Mouse (Mus musculus) forebrain, embryonic 12.5 days (tissue): Measurements from ENCODE around the gene Gm49711. TPM values are rescaled to one million over a fixed set of nuclear protein-coding genes. Genes with fewer than 3 reads are reported as not detected.

Experiments
- ATAC-seq: fragments of 200-750 bp; cut with Nextera tagmentation; 2 replicates; pipeline ENCODE4 v1.8.0; 2017; ENCODE audit warnings: moderate TSS enrichment; ENCODE audit not compliant: low FRiP score
- H3K27ac ChIP-seq: fragments of 300-500 bp; sonication (generic); 2 replicates; pipeline ENCODE4 v1.5.1; 2016; ENCODE audit warnings: mild to moderate bottlenecking
- H3K27me3 ChIP-seq: fragments of 300-500 bp; sonication (generic); 2 replicates; pipeline ENCODE4 v1.6.1; 2016; ENCODE audit warnings: mild to moderate bottlenecking
- H3K36me3 ChIP-seq: fragments of 300-500 bp; sonication (generic); replicated peaks from 2 replicates; pipeline ENCODE4 v1.6.1; 2016; ENCODE audit warnings: mild to moderate bottlenecking
- H3K4me1 ChIP-seq: fragments of 300-500 bp; sonication (generic); 2 replicates; pipeline ENCODE4 v1.6.1; 2016
- H3K4me2 ChIP-seq: fragments of 300-500 bp; sonication (generic); 2 replicates; pipeline ENCODE4 v1.6.1; 2016; ENCODE audit warnings: mild to moderate bottlenecking, moderate library complexity
- H3K4me3 ChIP-seq: fragments of 300-500 bp; sonication (generic); replicated peaks from 2 replicates; pipeline ENCODE4 v1.5.1; 2016; ENCODE audit warnings: mild to moderate bottlenecking
- H3K9ac ChIP-seq: fragments of 300-500 bp; sonication (generic); 2 replicates; pipeline ENCODE4 v1.6.1; 2016; ENCODE audit warnings: mild to moderate bottlenecking
- H3K9me3 ChIP-seq: fragments of 300-500 bp; sonication (generic); 2 replicates; pipeline ENCODE4 v1.6.1; 2016
- WGBS: fragments of 180-500 bp; shearing (Covaris S2); methylation state at CpG from one replicate; pipeline ENCODE4 v1.1.7; 2016; 5-methylcytosine and 5-hydroxymethylcytosine counted together
- polyA plus RNA-seq: library from polyadenylated mRNA; unstranded; fragments of >200 nt; fragmentation: Nextera tagmentation; extraction: Ambion mirVana; gene quantifications from 2 replicates; pipeline ENCODE4 v1.2.1, GENCODE M21; 2016

Gene Gm49711
- polyA plus RNA-seq, 1 experiment from 2014 or later: 0.29 TPM

DNA sequence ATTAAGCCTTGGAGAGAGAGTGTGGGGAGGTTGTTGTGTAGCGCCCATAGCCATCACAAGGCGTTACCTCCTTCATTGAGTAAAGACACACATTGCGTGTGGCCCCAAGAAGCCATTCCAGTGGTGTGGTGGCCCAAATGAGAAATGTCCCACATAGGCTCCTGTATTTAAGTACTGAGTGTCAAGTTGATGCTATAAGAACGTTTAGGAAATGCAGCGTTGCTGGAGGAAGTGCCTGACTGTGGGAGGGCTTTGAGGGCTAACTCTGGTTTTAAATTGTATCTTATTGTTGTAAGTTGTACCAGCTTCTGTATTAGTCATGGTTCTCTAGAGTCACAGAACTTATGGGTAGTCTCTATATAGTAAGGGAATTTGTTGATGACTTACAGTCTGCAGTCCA, 49.2 kb downstream of the Gm49711 start:
- Histone ChIP-seq H3K4me2 (no peak overlapping the region), H3K36me3 (peaks cover 2% of the 10 kb centered on the region; the same call in 1 of the 2 replicates), H3K4me3 (no peak overlapping the region), H3K27me3 (no peaks in the 10 kb centered on the region), H3K9me3 (no peaks in the 10 kb centered on the region), H3K9ac (no peak overlapping the region), H3K4me1 (peaks cover 11% of the 10 kb centered on the region), H3K27ac (no peak overlapping the region)
- no peak for ATAC-seq
- 94% methylated on average over 5 of the region's 5 CpGs for WGBS

- H3K4me1 ChIP-seq: peaks cover 31% of the 10 kb centered on the region
- peaks cover 9% of the 10 kb centered on the region for H3K36me3 ChIP-seq
- peak overlapping the region; percentile 43; the same call in 1 of the 2 replicates for H3K27ac ChIP-seq
- no peak overlapping the region for H3K4me2 ChIP-seq
- H3K4me3 ChIP-seq: no peak overlapping the region
- 79% methylated on average over 5 of the region's 5 CpGs for WGBS
- ATAC-seq: no peak
- H3K27me3 ChIP-seq: no peaks in the 10 kb centered on the region
- H3K9ac ChIP-seq: no peak overlapping the region
- no peaks in the 10 kb centered on the region for H3K9me3 ChIP-seq
Measured at GRCm38 (mm10) chr16:92114706-92115241, 56.7 kb downstream of the Gm49711 start.

- 33% methylated on average over 20 of the region's 20 CpGs for WGBS
- Histone ChIP-seq H3K4me3 (no peak overlapping the region), H3K36me3 (peaks cover 9% of the 10 kb centered on the region), H3K4me1 (peaks cover 31% of the 10 kb centered on the region), H3K27ac (peak overlapping the region; percentile 43), H3K27me3 (no peaks in the 10 kb centered on the region), H3K9ac (peak overlapping the region; percentile 25; the same call in 1 of the 2 replicates), H3K4me2 (peak overlapping the region; percentile 15), H3K9me3 (no peaks in the 10 kb centered on the region)
- peak; percentile 71 for ATAC-seq
Measured at GRCm38 (mm10) chr16:92115611-92116421, 57.7 kb downstream of the Gm49711 start.

GRCm38 (mm10) chr16:92117337-92118209, 59.5 kb downstream of the Gm49711 start:
- Histone ChIP-seq H3K4me1 (peaks cover 37% of the 10 kb centered on the region), H3K27ac (no peak overlapping the region), H3K9ac (no peak overlapping the region), H3K4me2 (no peak overlapping the region), H3K4me3 (no peak overlapping the region), H3K9me3 (no peaks in the 10 kb centered on the region), H3K36me3 (peaks cover 4% of the 10 kb centered on the region), H3K27me3 (no peaks in the 10 kb centered on the region)
- 70% methylated on average over 9 of the region's 9 CpGs for WGBS
- ATAC-seq: no peak

DNA sequence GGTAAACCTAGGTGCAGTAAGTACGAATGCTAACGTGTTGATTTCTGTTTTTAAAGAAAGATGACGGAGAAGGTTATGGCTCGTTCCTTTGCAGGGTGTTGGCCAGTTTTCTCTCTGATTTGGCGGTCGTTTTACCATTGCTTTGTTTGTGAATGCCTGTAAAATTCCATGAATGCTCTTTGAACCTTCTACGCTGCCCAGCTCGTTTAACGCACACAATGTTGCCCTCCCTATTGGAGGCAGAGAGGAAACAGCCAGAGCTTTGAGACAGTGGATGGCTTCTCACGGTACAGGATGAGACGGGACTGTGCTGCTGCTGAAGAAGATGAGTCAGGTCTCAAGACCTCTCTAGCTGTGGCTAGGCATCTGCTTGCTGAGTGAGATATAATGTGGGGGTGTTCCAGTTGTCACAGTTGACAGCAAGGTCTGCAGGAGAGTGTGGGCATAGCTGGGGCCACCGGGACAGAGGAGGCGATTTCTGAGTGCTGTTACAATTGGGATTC, 60.9 kb downstream of the Gm49711 start:
- H3K9me3 ChIP-seq: peaks cover 4% of the 10 kb centered on the region; the same call in 1 of the 2 replicates
- H3K27ac ChIP-seq: no peak overlapping the region
- no peak overlapping the region for H3K4me2 ChIP-seq
- H3K36me3 ChIP-seq: no peaks in the 10 kb centered on the region
- WGBS: 67% methylated on average over 13 of the region's 13 CpGs
- no peak for ATAC-seq
- H3K27me3 ChIP-seq: no peaks in the 10 kb centered on the region
- peaks cover 37% of the 10 kb centered on the region for H3K4me1 ChIP-seq
- no peak overlapping the region for H3K9ac ChIP-seq
- H3K4me3 ChIP-seq: no peak overlapping the region

DNA sequence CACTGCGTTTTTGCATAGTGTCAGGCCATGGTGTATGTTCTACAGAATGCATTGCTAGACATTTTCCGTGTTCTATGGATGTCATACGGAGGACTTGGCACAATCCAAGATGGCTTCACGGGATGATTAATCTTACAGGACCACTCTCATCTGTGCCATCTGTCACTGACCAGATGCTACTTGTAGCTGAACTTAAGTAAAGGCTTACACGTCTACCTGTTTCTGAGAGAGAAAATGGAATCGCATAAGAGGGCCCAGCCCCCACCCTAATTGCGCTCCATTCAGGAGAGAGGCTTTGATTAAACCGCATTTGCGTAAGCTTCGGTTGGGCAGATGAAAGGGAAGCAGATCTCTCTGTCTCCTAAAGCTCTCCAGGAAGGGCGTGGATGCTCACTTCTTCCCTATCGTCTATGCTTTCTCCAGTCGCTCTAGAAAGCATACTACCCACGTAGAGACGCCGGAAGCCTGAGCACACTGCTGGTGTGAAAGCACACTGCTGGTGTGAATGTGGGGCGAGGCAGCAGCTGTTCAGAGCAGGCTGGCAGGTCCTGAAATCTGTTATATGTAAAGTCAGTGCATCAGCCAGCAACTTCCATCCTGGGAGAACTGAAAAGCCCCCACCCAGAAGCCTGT, 62.9 kb downstream of the Gm49711 start:
- ATAC-seq: no peak
- Histone ChIP-seq H3K4me2 (no peak overlapping the region), H3K4me1 (peaks cover 22% of the 10 kb centered on the region), H3K4me3 (no peak overlapping the region), H3K9me3 (peaks cover 9% of the 10 kb centered on the region; the same call in 1 of the 2 replicates), H3K9ac (no peak overlapping the region), H3K36me3 (no peaks in the 10 kb centered on the region), H3K27me3 (no peaks in the 10 kb centered on the region), H3K27ac (no peak overlapping the region)
- 54% methylated on average over 17 of the region's 17 CpGs for WGBS

DNA sequence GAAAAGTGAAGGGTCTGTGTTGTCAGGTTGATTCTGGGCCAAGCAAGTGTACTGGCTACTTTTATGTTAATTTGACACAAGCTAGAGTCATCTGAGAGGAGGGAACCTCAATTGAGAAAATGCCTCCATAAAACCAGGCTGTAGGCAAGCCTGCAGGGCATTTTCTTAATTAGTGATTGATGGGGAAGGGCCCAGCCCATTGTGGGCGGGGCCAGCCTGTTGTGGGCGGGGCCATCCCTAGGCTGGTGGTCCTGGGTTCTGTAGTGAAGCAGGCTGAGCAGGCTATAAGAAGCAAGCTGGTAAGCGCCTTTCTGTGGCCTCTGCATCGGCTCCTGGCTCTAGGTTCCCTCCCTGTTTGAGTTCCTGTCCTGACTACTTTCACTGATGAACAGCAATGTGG, 69.1 kb downstream of the Gm49711 start:
- no peaks in the 10 kb centered on the region for H3K27me3 ChIP-seq
- H3K4me1 ChIP-seq: no peaks in the 10 kb centered on the region

GRCm38 (mm10) chr16:92127666-92128065, 69.5 kb downstream of the Gm49711 start:
- H3K36me3 ChIP-seq: no peaks in the 10 kb centered on the region
- H3K4me2 ChIP-seq: no peak overlapping the region
- no peak overlapping the region for H3K4me3 ChIP-seq
- no peaks in the 10 kb centered on the region for H3K27me3 ChIP-seq
- WGBS: 84% methylated on average over 5 of the region's 5 CpGs
- H3K9ac ChIP-seq: no peak overlapping the region
- H3K4me1 ChIP-seq: no peaks in the 10 kb centered on the region
- no peak overlapping the region for H3K27ac ChIP-seq
- ATAC-seq: no peak
- peaks cover 9% of the 10 kb centered on the region; the same call in 1 of the 2 replicates for H3K9me3 ChIP-seq

More for the DNA sequence above, 69.1 kb downstream of the Gm49711 start:
- Histone ChIP-seq H3K9ac (no peak overlapping the region), H3K4me2 (no peak overlapping the region), H3K27ac (no peak overlapping the region), H3K9me3 (peaks cover 9% of the 10 kb centered on the region; the same call in 1 of the 2 replicates), H3K4me3 (no peak overlapping the region), H3K36me3 (no peaks in the 10 kb centered on the region)
- 57% methylated on average over 4 of the region's 4 CpGs for WGBS
- no peak for ATAC-seq

- H3K4me1 ChIP-seq: no peaks in the 10 kb centered on the region
- H3K4me3 ChIP-seq: no peak overlapping the region
- no peak overlapping the region for H3K9ac ChIP-seq
- no peaks in the 10 kb centered on the region; the same call in 1 of the 2 replicates for H3K9me3 ChIP-seq
- H3K4me2 ChIP-seq: no peak overlapping the region
- no peaks in the 10 kb centered on the region for H3K27me3 ChIP-seq
- no peak for ATAC-seq
- no peak overlapping the region for H3K27ac ChIP-seq
- 92% methylated on average over 8 of the region's 8 CpGs for WGBS
- no peaks in the 10 kb centered on the region for H3K36me3 ChIP-seq
Measured at GRCm38 (mm10) chr16:92129843-92130242, 71.7 kb downstream of the Gm49711 start.

DNA sequence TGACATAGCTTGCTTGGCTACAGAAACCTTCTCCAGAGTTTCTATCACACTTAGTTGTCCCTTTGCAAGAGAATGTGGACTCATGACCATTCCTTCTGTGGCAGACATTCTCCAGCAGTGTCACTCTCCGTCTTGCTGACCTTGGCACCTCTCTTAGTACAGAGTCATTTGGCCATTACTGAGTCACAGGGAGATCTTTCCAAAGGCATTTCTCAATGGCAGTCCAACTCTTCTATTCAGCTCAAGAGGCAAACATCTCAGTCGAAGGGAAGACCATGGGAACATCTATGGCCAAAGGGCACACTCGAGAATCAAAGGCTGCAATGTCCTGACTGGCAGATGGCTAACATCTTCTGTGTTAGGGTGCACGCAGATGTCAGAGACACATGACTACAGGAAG, 74.4 kb downstream of the Gm49711 start:
- Histone ChIP-seq H3K9me3 (no peaks in the 10 kb centered on the region), H3K4me2 (no peak overlapping the region), H3K4me1 (no peaks in the 10 kb centered on the region), H3K9ac (no peak overlapping the region), H3K27me3 (no peaks in the 10 kb centered on the region), H3K36me3 (no peaks in the 10 kb centered on the region), H3K4me3 (no peak overlapping the region), H3K27ac (no peak overlapping the region)
- whole genome bisulfite sequencing: 89% methylated on average over 4 of the region's 4 CpGs
- ATAC-seq: no peak

DNA sequence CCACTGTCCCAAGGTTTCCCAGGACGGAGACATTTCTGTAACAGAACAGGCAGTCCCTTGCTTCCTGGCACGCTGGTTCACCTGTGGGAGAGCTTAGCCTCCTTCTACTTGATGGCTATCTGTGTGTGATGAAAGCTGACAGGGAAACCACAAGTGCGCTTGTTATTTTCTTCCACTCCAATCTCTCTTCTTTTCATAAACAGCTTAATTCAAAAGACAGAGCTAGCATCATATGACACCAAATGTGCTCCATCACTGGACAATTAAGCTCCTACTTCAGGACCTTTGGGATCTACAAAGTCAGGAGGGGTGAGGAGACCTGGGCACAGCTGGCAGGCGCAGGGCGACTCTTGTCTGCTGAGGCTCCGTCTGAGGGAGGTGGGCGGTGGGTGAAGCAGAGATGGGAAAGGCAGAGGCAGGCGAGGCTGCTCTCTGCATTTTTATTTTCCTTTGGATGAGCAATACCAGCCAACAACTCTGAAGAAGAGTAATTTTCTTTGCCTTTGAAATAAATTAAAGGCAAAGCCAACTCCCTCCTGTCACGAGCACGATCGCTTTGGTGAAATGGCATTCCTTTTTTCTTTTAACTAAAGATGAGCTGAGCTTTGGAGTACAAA, 76.1 kb downstream of the Gm49711 start:
- Histone ChIP-seq H3K9ac (no peak overlapping the region), H3K4me2 (no peak overlapping the region), H3K9me3 (no peaks in the 10 kb centered on the region), H3K36me3 (no peaks in the 10 kb centered on the region), H3K27ac (no peak overlapping the region), H3K27me3 (peaks cover 4% of the 10 kb centered on the region; the same call in 1 of the 2 replicates), H3K4me3 (no peak overlapping the region), H3K4me1 (peaks cover 5% of the 10 kb centered on the region)
- WGBS: 89% methylated on average over 11 of the region's 11 CpGs
- no peak for ATAC-seq
